Mouse (Mus musculus): ENCODE measurements around the gene Ankrd9.

GRCm38 (mm10) chr12:110975838-110976468 lies 2.9 kb downstream of the Ankrd9 start:
- no peak for TF ChIP-seq POLR2A (IDR thresholded peaks at IDR 0.05; ENCODE audit: control insufficient read depth, low read depth, low read length)
- TF ChIP-seq CTCF (IDR thresholded peaks at IDR 0.05; ENCODE audit: control insufficient read depth, insufficient read depth, insufficient replicate concordance, low read depth, low read length) = no peak

All from testis, adult 2 months (tissue).